Mouse (Mus musculus) heart, embryonic 13.5 days (tissue): Measurements from ENCODE around the gene Prdm2. TPM values are rescaled to one million over a fixed set of nuclear protein-coding genes. Genes with fewer than 3 reads are reported as not detected.

Experiments
- ATAC-seq: fragments of 200-750 bp; cut with Nextera tagmentation; 2 replicates; pipeline ENCODE4 v1.8.0; 2017; ENCODE audit warnings: moderate TSS enrichment; ENCODE audit not compliant: insufficient number of reproducible peaks, low FRiP score, low TSS enrichment; ENCODE audit errors: extremely low read depth
- H3K27ac ChIP-seq: fragments of 300-500 bp; sonication (generic); replicated peaks from 2 replicates; pipeline ENCODE4 v1.5.1; 2015; ENCODE audit warnings: moderate library complexity, mild to moderate bottlenecking, inconsistent platforms
- H3K27me3 ChIP-seq: fragments of 300-500 bp; sonication (generic); replicated peaks from 2 replicates; pipeline ENCODE4 v1.6.1; 2015; ENCODE audit warnings: mild to moderate bottlenecking, inconsistent platforms
- H3K36me3 ChIP-seq: fragments of 300-500 bp; sonication (generic); 2 replicates; pipeline ENCODE4 v1.6.1; 2015; ENCODE audit warnings: mild to moderate bottlenecking, inconsistent platforms
- H3K4me1 ChIP-seq: fragments of 300-500 bp; sonication (generic); 2 replicates; pipeline ENCODE4 v1.6.1; 2015; ENCODE audit warnings: inconsistent platforms
- H3K4me2 ChIP-seq: fragments of 300-500 bp; sonication (generic); 2 replicates; pipeline ENCODE4 v1.6.1; 2015; ENCODE audit warnings: inconsistent platforms, mild to moderate bottlenecking, moderate library complexity
- H3K4me3 ChIP-seq: fragments of 300-500 bp; sonication (generic); 2 replicates; pipeline ENCODE4 v1.5.1; 2015; ENCODE audit warnings: moderate library complexity, mild to moderate bottlenecking, inconsistent platforms
- H3K9ac ChIP-seq: fragments of 300-500 bp; sonication (generic); 2 replicates; pipeline ENCODE4 v1.6.1; 2015; ENCODE audit warnings: inconsistent platforms, mild to moderate bottlenecking, moderate library complexity
- H3K9me3 ChIP-seq: fragments of 300-500 bp; sonication (generic); 2 replicates; pipeline ENCODE4 v1.6.1; 2016; ENCODE audit warnings: inconsistent platforms
- WGBS: fragments of 180-500 bp; shearing (Covaris S2); methylation state at CpG from one replicate; pipeline ENCODE4 v1.1.7; 2015; ENCODE audit warnings: mixed read lengths; 5-methylcytosine and 5-hydroxymethylcytosine counted together
- polyA plus RNA-seq: library from polyadenylated mRNA; unstranded; fragments of >200 nt; fragmentation: Nextera tagmentation; extraction: Ambion mirVana; gene quantifications from 2 replicates; pipeline ENCODE4 v1.2.1, GENCODE M21; 2015

Gene Prdm2
- 7.0 and 7.5 TPM in 2 replicates for polyA plus RNA-seq

GRCm38 (mm10) chr4:143212341-143213174 lies at the start of gene Prdm2:
Gene Prdm2 (minus strand): TSS chr4:143212995.
- Histone ChIP-seq H3K36me3 (no peaks in the 10 kb centered on the region), H3K4me2 (peak within 1 kb of the TSS; percentile 79), H3K4me3 (peak within 1 kb of the TSS; percentile 88), H3K9ac (peak within 1 kb of the TSS; percentile 95), H3K9me3 (no peaks in the 10 kb centered on the region), H3K4me1 (peaks cover 12% of the 10 kb centered on the region), H3K27ac (peak within 1 kb of the TSS; percentile 63), H3K27me3 (no peaks in the 10 kb centered on the region; the same call in 1 of the 2 replicates)
- WGBS = 2% methylated on average over 91 of the region's 96 CpGs
- ATAC-seq = peak; percentile 64

GRCm38 (mm10) chr4:143259718-143260349 lies 47.0 kb upstream of the Prdm2 start:
- no peak overlapping the region for H3K27ac ChIP-seq
- no peak for ATAC-seq
- no peak overlapping the region for H3K4me3 ChIP-seq
- H3K9me3 ChIP-seq = no peaks in the 10 kb centered on the region
- H3K36me3 ChIP-seq = no peaks in the 10 kb centered on the region
- H3K4me2 ChIP-seq = no peak overlapping the region
- H3K4me1 ChIP-seq = peaks cover 5% of the 10 kb centered on the region; the same call in 1 of the 2 replicates
- no peak overlapping the region for H3K9ac ChIP-seq
- H3K27me3 ChIP-seq = no peaks in the 10 kb centered on the region
- 44% methylated on average over 7 of the region's 8 CpGs for WGBS

DNA sequence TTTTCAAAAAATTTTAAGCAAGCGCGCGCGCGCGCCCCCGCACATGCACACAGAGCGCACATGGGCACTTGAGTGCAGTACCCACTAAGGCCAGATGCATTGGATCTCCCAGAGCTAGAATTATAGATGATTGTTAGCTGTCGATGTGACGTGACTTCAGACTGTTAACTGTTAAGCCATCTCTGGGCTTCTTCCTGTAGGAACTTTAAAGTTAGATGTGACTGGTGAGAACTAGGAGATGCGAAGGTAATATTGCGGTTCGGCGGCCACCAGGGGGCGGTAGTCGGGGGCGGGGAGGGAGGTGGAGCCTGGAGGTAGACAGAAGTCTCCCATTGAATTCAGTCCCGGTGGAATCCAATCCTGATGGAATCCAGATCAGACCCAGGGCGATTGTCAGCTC lies 45.7 kb upstream of the Prdm2 start:
- Histone ChIP-seq H3K27ac (no peak overlapping the region), H3K9ac (no peak overlapping the region), H3K4me3 (no peak overlapping the region), H3K4me1 (peaks cover 5% of the 10 kb centered on the region; the same call in 1 of the 2 replicates), H3K27me3 (no peaks in the 10 kb centered on the region), H3K36me3 (no peaks in the 10 kb centered on the region), H3K4me2 (peak overlapping the region; percentile 52), H3K9me3 (no peaks in the 10 kb centered on the region)
- 28% methylated on average over 19 of the region's 19 CpGs for WGBS
- no peak for ATAC-seq

DNA sequence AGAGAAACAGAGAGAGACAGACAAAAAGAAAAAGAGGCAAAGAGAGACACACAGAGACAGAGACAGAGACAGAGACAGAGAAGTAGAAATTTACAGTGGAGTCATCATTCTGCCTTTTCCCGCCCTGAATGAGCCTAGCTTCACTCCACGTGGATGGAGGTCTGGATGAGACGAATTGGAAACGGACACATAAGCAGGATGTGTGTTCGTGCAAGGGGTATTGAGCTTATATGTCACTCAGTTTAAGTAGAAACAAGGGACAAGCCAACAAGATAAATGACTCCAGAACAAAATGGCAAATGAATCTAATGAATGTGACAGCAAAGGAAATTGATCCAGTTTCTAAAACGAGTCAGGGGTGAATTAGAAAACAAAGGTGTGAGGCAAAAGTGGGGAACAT lies 45.2 kb upstream of the Prdm2 start:
- no peaks in the 10 kb centered on the region for H3K27me3 ChIP-seq
- peaks cover 5% of the 10 kb centered on the region; the same call in 1 of the 2 replicates for H3K4me1 ChIP-seq
- no peak overlapping the region for H3K9ac ChIP-seq
- WGBS = 49% methylated on average over 6 of the region's 6 CpGs
- H3K27ac ChIP-seq = no peak overlapping the region
- H3K4me2 ChIP-seq = peak overlapping the region; percentile 52
- no peak for ATAC-seq
- H3K4me3 ChIP-seq = no peak overlapping the region
- peaks cover 3% of the 10 kb centered on the region; the same call in 1 of the 2 replicates for H3K9me3 ChIP-seq
- no peaks in the 10 kb centered on the region for H3K36me3 ChIP-seq

DNA sequence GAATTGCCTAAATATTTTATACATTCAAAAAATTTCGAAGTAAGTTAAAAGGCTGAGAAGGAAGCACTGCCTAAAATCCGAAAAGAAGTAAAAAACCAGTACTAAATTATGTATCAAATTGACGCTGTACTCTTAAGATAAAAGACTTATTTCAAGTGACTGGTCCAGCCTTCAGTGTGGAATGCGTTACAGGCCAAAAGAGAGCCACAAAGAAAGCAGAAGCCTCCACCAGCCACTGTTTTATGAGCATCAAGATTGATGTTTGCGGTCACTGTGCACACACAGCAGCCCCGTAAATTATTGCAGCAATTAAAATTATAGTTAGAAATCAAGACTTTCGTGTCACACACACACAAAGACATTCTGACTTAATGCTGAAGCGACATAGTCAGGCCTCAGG lies 42.7 kb upstream of the Prdm2 start:
- Histone ChIP-seq H3K4me2 (no peak overlapping the region), H3K27me3 (no peaks in the 10 kb centered on the region), H3K27ac (no peak overlapping the region), H3K4me1 (peaks cover 5% of the 10 kb centered on the region; the same call in 1 of the 2 replicates), H3K9me3 (peaks cover 3% of the 10 kb centered on the region; the same call in 1 of the 2 replicates), H3K36me3 (no peaks in the 10 kb centered on the region), H3K9ac (no peak overlapping the region), H3K4me3 (no peak overlapping the region)
- WGBS = 65% methylated on average over 8 of the region's 8 CpGs
- no peak for ATAC-seq

- Histone ChIP-seq H3K9ac (no peak overlapping the region), H3K27ac (no peak overlapping the region), H3K4me2 (no peak overlapping the region), H3K9me3 (peaks cover 3% of the 10 kb centered on the region; the same call in 1 of the 2 replicates), H3K36me3 (no peaks in the 10 kb centered on the region), H3K4me1 (no peaks in the 10 kb centered on the region), H3K4me3 (no peak overlapping the region), H3K27me3 (no peaks in the 10 kb centered on the region)
- no peak for ATAC-seq
- 71% methylated on average over 1 of the region's 1 CpGs for WGBS
Measured at GRCm38 (mm10) chr4:143253356-143253755, 40.6 kb upstream of the Prdm2 start.

- no peak overlapping the region for H3K4me3 ChIP-seq
- no peak for ATAC-seq
- no peaks in the 10 kb centered on the region for H3K27me3 ChIP-seq
- no peak overlapping the region for H3K4me2 ChIP-seq
- H3K4me1 ChIP-seq = no peaks in the 10 kb centered on the region
- H3K27ac ChIP-seq = no peak overlapping the region
- no peak overlapping the region for H3K9ac ChIP-seq
- H3K36me3 ChIP-seq = no peaks in the 10 kb centered on the region
- 74% methylated on average over 5 of the region's 5 CpGs for whole genome bisulfite sequencing
- H3K9me3 ChIP-seq = no peaks in the 10 kb centered on the region
Measured at GRCm38 (mm10) chr4:143248050-143248449, 35.3 kb upstream of the Prdm2 start.

GRCm38 (mm10) chr4:143241294-143241693 lies 28.5 kb upstream of the Prdm2 start:
- no peak for ATAC-seq
- 76% methylated on average over 9 of the region's 9 CpGs for WGBS

GRCm38 (mm10) chr4:143239615-143240201 lies 26.9 kb upstream of the Prdm2 start:
- Histone ChIP-seq H3K9me3 (peaks cover under 1% of the 10 kb centered on the region; the same call in 1 of the 2 replicates), H3K9ac (no peak overlapping the region), H3K27me3 (no peaks in the 10 kb centered on the region), H3K27ac (no peak overlapping the region), H3K4me2 (no peak overlapping the region), H3K4me1 (peaks cover 5% of the 10 kb centered on the region; the same call in 1 of the 2 replicates), H3K36me3 (no peaks in the 10 kb centered on the region), H3K4me3 (no peak overlapping the region)
- no peak for ATAC-seq
- WGBS = 80% methylated on average over 9 of the region's 9 CpGs

More at GRCm38 (mm10) chr4:143241294-143241693, 28.5 kb upstream of the Prdm2 start:
- H3K9me3 ChIP-seq = no peaks in the 10 kb centered on the region
- no peak overlapping the region for H3K4me2 ChIP-seq
- no peak overlapping the region for H3K9ac ChIP-seq
- H3K36me3 ChIP-seq = no peaks in the 10 kb centered on the region
- H3K27me3 ChIP-seq = no peaks in the 10 kb centered on the region
- H3K27ac ChIP-seq = no peak overlapping the region
- no peak overlapping the region for H3K4me3 ChIP-seq
- H3K4me1 ChIP-seq = peaks cover 5% of the 10 kb centered on the region; the same call in 1 of the 2 replicates

- no peak overlapping the region for H3K4me3 ChIP-seq
- no peak overlapping the region for H3K9ac ChIP-seq
- H3K27ac ChIP-seq = no peak overlapping the region
- H3K27me3 ChIP-seq = no peaks in the 10 kb centered on the region
- 87% methylated on average over 5 of the region's 5 CpGs for WGBS
- H3K4me2 ChIP-seq = no peak overlapping the region
- peaks cover 7% of the 10 kb centered on the region; the same call in 1 of the 2 replicates for H3K9me3 ChIP-seq
- peaks cover 5% of the 10 kb centered on the region; the same call in 1 of the 2 replicates for H3K4me1 ChIP-seq
- no peak for ATAC-seq
- H3K36me3 ChIP-seq = no peaks in the 10 kb centered on the region
Measured at GRCm38 (mm10) chr4:143239117-143239516, 26.3 kb upstream of the Prdm2 start.
